Mouse (Mus musculus) cerebellum, adult 8-10 months (tissue): ENCODE data around the gene Pink1.

Source experiments
- DNase-seq: peaks from one replicate; pipeline ENCODE4 v3.0.0; 2022

Pink1 gene

GRCm38 (mm10) chr4:138326077-138326695, at the start of gene Pink1:
Gene Pink1, minus strand, starts transcription at chr4:138326307.
- peak; percentile 94 for DNase-seq

GRCm38 (mm10) chr4:138375117-138375516, 49.0 kb upstream of the Pink1 start:
- no peak for DNase-seq

GRCm38 (mm10) chr4:138370996-138371516, 44.9 kb upstream of the Pink1 start:
- no peak for DNase-seq

- no peak for DNase-seq
These were observed 42.6 kb upstream of the Pink1 start for GRCm38 (mm10) chr4:138368498-138369260.

- peak; percentile 68 for DNase-seq
These were observed 41.8 kb upstream of the Pink1 start, which contains the start of gene Cda for GRCm38 (mm10) chr4:138367641-138368497. Gene Cda, minus strand, starts transcription at chr4:138367992.

GRCm38 (mm10) chr4:138366561-138366960, 40.5 kb upstream of the Pink1 start:
- no peak for DNase-seq

GRCm38 (mm10) chr4:138363511-138363910, 37.4 kb upstream of the Pink1 start:
- DNase-seq: no peak

GRCm38 (mm10) chr4:138362883-138363282, 36.8 kb upstream of the Pink1 start:
- DNase-seq: no peak

GRCm38 (mm10) chr4:138361370-138361821, 35.3 kb upstream of the Pink1 start:
- peak; percentile 54 for DNase-seq

GRCm38 (mm10) chr4:138358176-138358575, 32.1 kb upstream of the Pink1 start:
- no peak for DNase-seq

- no peak for DNase-seq
These were observed 30.4 kb upstream of the Pink1 start for GRCm38 (mm10) chr4:138356551-138356950.

GRCm38 (mm10) chr4:138356141-138356540, 30.0 kb upstream of the Pink1 start:
- no peak for DNase-seq

- no peak for DNase-seq
These were observed 29.4 kb upstream of the Pink1 start for GRCm38 (mm10) chr4:138355496-138355895.

GRCm38 (mm10) chr4:138353438-138354171, 27.5 kb upstream of the Pink1 start:
- DNase-seq: no peak

GRCm38 (mm10) chr4:138352692-138353091, 26.6 kb upstream of the Pink1 start:
- DNase-seq: no peak

GRCm38 (mm10) chr4:138351821-138352220, 25.7 kb upstream of the Pink1 start:
- DNase-seq: no peak

GRCm38 (mm10) chr4:138348716-138349115, 22.6 kb upstream of the Pink1 start:
- no peak for DNase-seq

GRCm38 (mm10) chr4:138347280-138347679, 21.2 kb upstream of the Pink1 start:
- DNase-seq: no peak

- no peak for DNase-seq
These were observed 18.9 kb upstream of the Pink1 start for GRCm38 (mm10) chr4:138344891-138345545.

- peak; percentile 54 for DNase-seq
These were observed 17.3 kb upstream of the Pink1 start for GRCm38 (mm10) chr4:138343341-138343837.

GRCm38 (mm10) chr4:138342778-138343177, 16.7 kb upstream of the Pink1 start:
- DNase-seq: no peak

GRCm38 (mm10) chr4:138342048-138342447, 15.9 kb upstream of the Pink1 start:
- DNase-seq: no peak
